Mouse (Mus musculus): ENCODE data around the gene Dhx8.
A peak's percentile ranks its signal among the peaks of the same experiment; 100 is the strongest.

Dhx8 gene

GRCm38 (mm10) chr11:101806741-101807140, 74.0 kb downstream of the Dhx8 start:
- no peak for DNase-seq

DNA sequence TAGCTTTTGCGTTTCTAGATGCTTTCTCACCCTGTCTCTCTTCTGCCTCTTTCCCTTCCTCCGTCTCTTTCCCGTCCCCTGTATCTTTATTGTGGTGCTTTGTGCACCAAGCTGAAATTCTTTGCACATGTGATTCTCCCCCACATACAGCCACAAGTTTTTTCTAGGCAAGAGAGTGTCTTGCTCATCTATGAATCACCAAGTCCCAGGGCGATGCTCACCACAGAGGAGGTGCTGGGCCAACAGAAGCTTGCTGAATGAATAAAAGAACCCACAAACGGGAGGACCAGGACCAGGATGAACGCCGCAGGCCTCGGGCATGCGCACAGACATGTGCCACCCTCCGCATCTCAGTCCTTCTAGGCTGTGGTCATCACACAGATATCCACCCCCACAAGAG, 74.5 kb downstream of the Dhx8 start:
- DNase-seq, result no peak

DNA sequence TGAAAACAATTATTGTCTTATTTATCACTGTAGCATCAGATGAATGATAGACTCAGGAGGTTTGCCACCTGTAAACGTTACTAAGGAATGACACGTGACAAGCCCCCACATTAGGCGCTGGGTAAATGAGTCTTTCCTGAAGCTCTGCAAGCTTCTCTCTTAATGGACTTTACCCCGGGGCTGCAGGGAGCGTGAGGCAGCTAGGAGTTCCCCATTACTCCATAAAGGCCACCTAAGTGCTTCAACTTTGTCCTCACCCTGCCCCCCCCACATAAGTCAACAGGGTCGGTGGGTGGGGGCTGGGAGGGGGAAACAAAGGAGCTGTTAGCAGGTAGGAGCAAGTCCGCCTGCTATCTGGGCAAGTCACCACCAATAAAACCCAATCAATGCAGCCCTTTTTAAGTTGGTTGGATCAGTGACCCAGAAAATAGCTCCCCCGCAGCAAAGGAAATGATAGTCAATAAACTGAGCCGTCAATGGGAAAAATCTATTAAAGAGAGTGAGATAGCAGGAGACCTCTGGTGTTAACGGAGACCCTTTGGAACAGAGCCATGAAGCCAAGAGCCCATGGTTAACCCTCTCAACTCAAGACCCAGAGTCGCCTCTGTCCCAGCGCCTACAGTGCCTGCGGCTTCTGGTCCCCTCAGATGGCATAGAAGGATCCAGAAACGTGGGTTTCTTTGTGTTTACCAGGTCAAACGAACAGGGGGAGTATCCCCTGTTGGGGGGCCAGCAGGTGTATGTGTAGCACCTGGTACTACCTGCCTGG, 76.5 kb downstream of the Dhx8 start:
- DNase-seq, result no peak

DNA sequence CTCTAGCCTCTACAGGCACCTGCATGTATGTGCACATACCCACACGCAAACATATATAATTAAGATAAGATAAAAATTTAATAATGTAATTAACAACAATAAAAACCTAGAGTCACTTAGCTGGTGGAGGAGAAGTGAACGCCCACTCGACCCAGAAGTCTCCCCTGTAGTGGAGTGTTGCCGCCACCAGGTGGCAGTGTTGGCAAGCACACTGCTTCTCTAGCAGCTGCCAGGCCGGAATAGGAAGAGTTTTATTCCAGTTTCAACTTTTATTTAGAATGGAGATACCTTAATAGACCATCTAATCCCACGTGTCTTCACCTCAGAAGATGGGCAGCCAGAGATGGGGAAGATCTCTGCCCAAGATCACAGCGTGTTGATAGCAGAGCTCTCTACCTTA, 80.5 kb downstream of the Dhx8 start:
- peak; percentile 86 for DNase-seq

GRCm38 (mm10) chr11:101814375-101815102, 81.8 kb downstream of the Dhx8 start:
- DNase-seq, result peak; percentile 88

GRCm38 (mm10) chr11:101815103-101816085, 82.7 kb downstream of the Dhx8 start:
- no peak for DNase-seq
